9 mouse cellular contexts compared by ENCODE assay signal in genomic region chr1:56978151-56978700, GRCm38 (mm10). TPM values are rescaled to one million over a fixed set of nuclear protein-coding genes. Genes with fewer than 3 reads are reported as not detected.
A peak's percentile ranks its signal among the peaks of the same experiment; 100 is the strongest.
DNase-seq lines count a peak whose midpoint lies in the region; ATAC-seq lines count a peak whose summit lies in the region.
"Had no signal": no experiment of that assay in that cellular context is flagged by ENCODE, and none has a peak within 500 bp of the region (broad histone marks: within the 10 kb centered on the region; RNA-seq: fewer than 3 reads in every experiment).

TSS of gene Satb2 (minus strand) at chr1:56978650.

- intact Hi-C loops in left cerebral cortex, postnatal 4 days (cut with DNase I) = loop anchor here (5.0 kb wide), 2 partner anchors 1021 to 1086 kb away; no protein-coding TSS in a partner anchor

- H3K27me3 ChIP-seq in heart, embryonic 12.5 days (replicated peaks) = peaks cover 71% of the 10 kb centered on the region
- peaks cover 48% of the 10 kb centered on the region for H3K27me3 ChIP-seq in forebrain, embryonic 16.5 days (replicated peaks; ENCODE audit: control insufficient read depth, insufficient read depth, low read length)

- H3K36me3 ChIP-seq in heart, embryonic 12.5 days = no peaks in the 10 kb centered on the region
- H3K36me3 ChIP-seq in forebrain, embryonic 16.5 days (ENCODE audit: control insufficient read depth, insufficient read depth) = no peaks in the 10 kb centered on the region

- DNase-seq in heart, adult 9 months (ENCODE audit: low spot score in 2 of 2) = no peak
- DNase-seq in ES-CJ7 (ENCODE audit: low read depth, low spot score) = peak; percentile 50
- no peak for DNase-seq in left cerebral cortex, postnatal 4 days
- no peak for DNase-seq in adrenal gland, adult 8-10 months
- DNase-seq in adrenal gland, postnatal 4 days (ENCODE audit: low spot score in 2 of 2) = no peak

- H3K27ac ChIP-seq in heart, embryonic 12.5 days (ENCODE audit: poor library complexity, severe bottlenecking) = no peak within 1 kb of the TSS
- H3K27ac ChIP-seq in forebrain, embryonic 16.5 days (ENCODE audit: low read length) = peak within 1 kb of the TSS; percentile 58

- ATAC-seq in heart, embryonic 12.5 days (ENCODE audit: insufficient number of reproducible peaks, low FRiP score) = no peak
- ATAC-seq in forebrain, embryonic 16.5 days = no peak
- ATAC-seq in monocyte, adult 5-6 weeks (replicated peaks; ENCODE audit: insufficient number of reproducible peaks, low FRiP score, low TSS enrichment, poor library complexity, severe bottlenecking) = no peak

- peak within 1 kb of the TSS; percentile 38 for H3K4me3 ChIP-seq in heart, embryonic 12.5 days
- peak within 1 kb of the TSS; percentile 38 for H3K4me3 ChIP-seq in forebrain, embryonic 16.5 days (replicated peaks; ENCODE audit: low read length)
- H3K4me3 ChIP-seq: erythroblast, embryonic 14.5 days had no signal

- H3K9ac ChIP-seq in heart, embryonic 12.5 days = no peak within 1 kb of the TSS
- H3K9ac ChIP-seq in forebrain, embryonic 16.5 days (replicated peaks; ENCODE audit: low read depth, low read length) = peak within 1 kb of the TSS; percentile 47

- no peaks in the 10 kb centered on the region; the same call in 1 of the 2 replicates for H3K9me3 ChIP-seq in heart, embryonic 12.5 days (replicated peaks)
- H3K9me3 ChIP-seq in forebrain, embryonic 16.5 days (ENCODE audit: control insufficient read depth, low read length) = no peaks in the 10 kb centered on the region

- H3K4me1 ChIP-seq in heart, embryonic 12.5 days (replicated peaks) = peaks cover 25% of the 10 kb centered on the region
- H3K4me1 ChIP-seq in forebrain, embryonic 16.5 days (replicated peaks; ENCODE audit: control insufficient read depth, insufficient read depth, low read length) = peaks cover 33% of the 10 kb centered on the region

- under 1% methylated on average over 19 of the region's 19 CpGs for WGBS in heart, embryonic 12.5 days
- under 1% methylated on average over 19 of the region's 19 CpGs for WGBS in forebrain, embryonic 16.5 days

- H3K4me2 ChIP-seq in heart, embryonic 12.5 days = peak within 1 kb of the TSS; percentile 59
- peak within 1 kb of the TSS; percentile 57 for H3K4me2 ChIP-seq in forebrain, embryonic 16.5 days (ENCODE audit: low read length)

RNA-seq across cellular contexts. Expression of gene Satb2, which starts in this region (rescaled TPM):
- polyA plus RNA-seq in heart, embryonic 12.5 days (2016; fragmentation: Nextera tagmentation; extraction: Ambion mirVana) = 0.10 and 0.22 TPM in 2 replicates
- 74.5 and 109 TPM in 2 replicates for polyA plus RNA-seq in forebrain, embryonic 16.5 days (2015; fragmentation: Nextera tagmentation; extraction: Ambion mirVana)
- 100 to 1,000 TPM; 265 to 341 TPM for total RNA-seq in left cerebral cortex, postnatal 4 days (2021)
- 1 to 10 TPM; 1.9 to 3.2 (median 2.4) TPM for total RNA-seq in adrenal gland, adult 8-10 months (2022)
- 1 to 10 TPM; 2.6 to 3.2 TPM for total RNA-seq in adrenal gland, postnatal 4 days (2021)
- total RNA-seq in monocyte, adult 5-6 weeks (2017) = 0.38 to 1.1 TPM (median 0.64 TPM) in 3 replicates
- polyA plus RNA-seq: erythroblast, embryonic 14.5 days had no signal

Comparison
In these comparisons a context has a peak if more than half of its experiments do, and no peak if none do; other contexts are left out.
1. RNA of gene Satb2 (total RNA-seq): 265 to 341 TPM in left cerebral cortex, postnatal 4 days; 2.6 to 3.2 TPM in adrenal gland, postnatal 4 days, 1.9 to 3.2 TPM in adrenal gland, adult 8-10 months and 0.38 to 1.1 TPM in monocyte, adult 5-6 weeks; every median in the first group is over 10 times any median in the second.
2. RNA of gene Satb2 (polyA plus RNA-seq): 74.5 to 109 TPM in forebrain, embryonic 16.5 days; 0.10 to 0.22 TPM in heart, embryonic 12.5 days; every median in the first group is over 10 times any median in the second.